Mouse (Mus musculus) large intestine, adult 2 months (tissue): Measurements from ENCODE around the gene Tmem259. TPM values are rescaled to one million over a fixed set of nuclear protein-coding genes. Genes with fewer than 3 reads are reported as not detected.
A peak's percentile ranks its signal among the peaks of the same experiment; 100 is the strongest.

Experiments
- DNase-seq: peaks from one replicate; pipeline ENCODE4 v3.0.0-alpha.2; 2012; ENCODE audit warnings: low read depth, low spot score
- WGBS: fragments of 180-500 bp; shearing (Covaris S2); methylation state at CpG from one replicate; pipeline ENCODE4 v1.1.7; 2018; 5-methylcytosine and 5-hydroxymethylcytosine counted together
- polyA plus RNA-seq: library from polyadenylated mRNA; depleted of rRNA; stranded (reverse); fragments of >200 nt; gene quantifications from 2 replicates; pipeline ENCODE4 v1.2.3, GENCODE M21; 2012

The Tmem259 gene
- polyA plus RNA-seq, 1 experiment: 194 TPM

GRCm38 (mm10) chr10:80017771-80018170 is 33.6 kb upstream of the Tmem259 start:
- 80% methylated on average over 14 of the region's 14 CpGs for WGBS
- DNase-seq: no peak

- 44% methylated on average over 3 of the region's 3 CpGs for WGBS
- DNase-seq: no peak
Observed at GRCm38 (mm10) chr10:80017361-80017760, 33.2 kb upstream of the Tmem259 start.

- 77% methylated on average over 10 of the region's 10 CpGs for WGBS
Observed at GRCm38 (mm10) chr10:80016931-80017330, 32.8 kb upstream of the Tmem259 start.

GRCm38 (mm10) chr10:80016511-80016910 is 32.4 kb upstream of the Tmem259 start, which contains the start of gene Arhgap45:
Gene Arhgap45, plus strand, starts transcription at chr10:80016653.
- 78% methylated on average over 11 of the region's 11 CpGs for WGBS
- DNase-seq: no peak

More at GRCm38 (mm10) chr10:80016931-80017330, 32.8 kb upstream of the Tmem259 start:
- no peak for DNase-seq

GRCm38 (mm10) chr10:80015583-80015982 is 31.5 kb upstream of the Tmem259 start:
- no peak for DNase-seq
- 84% methylated on average over 10 of the region's 10 CpGs for WGBS

- WGBS: 27% methylated on average over 28 of the region's 28 CpGs
- peak; percentile 89 for DNase-seq
Observed at GRCm38 (mm10) chr10:80014484-80015290, 30.6 kb upstream of the Tmem259 start.

- 80% methylated on average over 25 of the region's 25 CpGs for WGBS
- DNase-seq: no peak
Observed at GRCm38 (mm10) chr10:80013609-80014008, 29.5 kb upstream of the Tmem259 start.

- DNase-seq: no peak
- WGBS: 95% methylated on average over 6 of the region's 6 CpGs
Observed at GRCm38 (mm10) chr10:80011740-80012139, 27.6 kb upstream of the Tmem259 start.

GRCm38 (mm10) chr10:80004233-80004705 is 20.1 kb upstream of the Tmem259 start:
- 83% methylated on average over 8 of the region's 8 CpGs for WGBS
- DNase-seq: no peak

GRCm38 (mm10) chr10:80003374-80004232 is 19.5 kb upstream of the Tmem259 start:
- WGBS: 57% methylated on average over 9 of the region's 9 CpGs
- DNase-seq: no peak

- 83% methylated on average over 21 of the region's 21 CpGs for WGBS
- DNase-seq: no peak
Observed at GRCm38 (mm10) chr10:80002829-80003228, 18.7 kb upstream of the Tmem259 start.

- WGBS: 84% methylated on average over 9 of the region's 9 CpGs
- DNase-seq: no peak
Observed at GRCm38 (mm10) chr10:80001945-80002344, 17.8 kb upstream of the Tmem259 start.

GRCm38 (mm10) chr10:79997819-79998218 is 13.7 kb upstream of the Tmem259 start:
- 24% methylated on average over 15 of the region's 15 CpGs for WGBS
- DNase-seq: no peak

- no peak for DNase-seq
Observed at GRCm38 (mm10) chr10:79997034-79997760, 13.1 kb upstream of the Tmem259 start.

GRCm38 (mm10) chr10:79996272-79997033 is 12.3 kb upstream of the Tmem259 start, which contains the start of gene Abca7:
Gene Abca7, plus strand, starts transcription at chr10:79996494.
- DNase-seq: peak; percentile 92
- under 1% methylated on average over 34 of the region's 34 CpGs for WGBS

More at GRCm38 (mm10) chr10:79997034-79997760, 13.1 kb upstream of the Tmem259 start:
- WGBS: under 1% methylated on average over 35 of the region's 35 CpGs

GRCm38 (mm10) chr10:79995636-79996035 is 11.5 kb upstream of the Tmem259 start:
- WGBS: 69% methylated on average over 1 of the region's 1 CpGs

GRCm38 (mm10) chr10:79994397-79995115 is 10.4 kb upstream of the Tmem259 start:
- 45% methylated on average over 16 of the region's 16 CpGs for WGBS
- no peak for DNase-seq

More at GRCm38 (mm10) chr10:79995636-79996035, 11.5 kb upstream of the Tmem259 start:
- DNase-seq: no peak

GRCm38 (mm10) chr10:79991548-79991947 is 7.4 kb upstream of the Tmem259 start:
- DNase-seq: no peak
- 92% methylated on average over 6 of the region's 6 CpGs for WGBS
